Mouse (Mus musculus) forebrain, embryonic 14.5 days (tissue): ENCODE measurements around the gene Epha4. TPM values are rescaled to one million over a fixed set of nuclear protein-coding genes. Genes with fewer than 3 reads are reported as not detected.
A peak's percentile ranks its signal among the peaks of the same experiment; 100 is the strongest.

Source experiments
- ATAC-seq: fragments of 200-750 bp; cut with Nextera tagmentation; 2 replicates; pipeline ENCODE4 v1.8.0; 2017; ENCODE audit warnings: mild to moderate bottlenecking, moderate library complexity
- DNase-seq: peaks from one replicate; pipeline ENCODE4 v3.0.0-alpha.2; 2015; ENCODE audit warnings: low spot score
- H3K27ac ChIP-seq: fragments of 300-500 bp; sonication (generic); 2 replicates; pipeline ENCODE4 v1.5.1; 2014; ENCODE audit warnings: low read depth, mild to moderate bottlenecking, control low read depth, low read length, moderate library complexity
- H3K27me3 ChIP-seq: fragments of 300-500 bp; sonication (generic); replicated peaks from 2 replicates; pipeline ENCODE4 v1.6.1; 2014; ENCODE audit warnings: low read length, control low read depth, mixed read lengths; ENCODE audit not compliant: control insufficient read depth, insufficient read depth
- H3K36me3 ChIP-seq: fragments of 300-500 bp; sonication (generic); 2 replicates; pipeline ENCODE4 v1.6.1; 2014; ENCODE audit warnings: low read length, control low read depth; ENCODE audit not compliant: control insufficient read depth, insufficient read depth
- H3K4me1 ChIP-seq: fragments of 300-500 bp; sonication (generic); 2 replicates; pipeline ENCODE4 v1.6.1; 2014; ENCODE audit warnings: antibody characterized with exemption, low read length, control low read depth; ENCODE audit not compliant: control insufficient read depth, insufficient read depth
- H3K4me2 ChIP-seq: fragments of 300-500 bp; sonication (generic); 2 replicates; pipeline ENCODE4 v1.6.1; 2014; ENCODE audit warnings: mild to moderate bottlenecking, control low read depth, low read length
- H3K4me3 ChIP-seq: fragments of 300-500 bp; sonication (generic); 2 replicates; pipeline ENCODE4 v1.5.1; 2014; ENCODE audit warnings: low read depth, low read length, control low read depth
- H3K9ac ChIP-seq: fragments of 300-500 bp; sonication (generic); 2 replicates; pipeline ENCODE4 v1.6.1; 2014; ENCODE audit warnings: mild to moderate bottlenecking, low read length, control low read depth, moderate library complexity
- H3K9me3 ChIP-seq: fragments of 300-500 bp; sonication (generic); replicated peaks from 2 replicates; pipeline ENCODE4 v1.6.1; 2016; ENCODE audit warnings: low read length, control low read depth, mixed read lengths; ENCODE audit not compliant: control insufficient read depth
- WGBS: fragments of 180-500 bp; shearing (Covaris S2); extraction: QIAGEN DNeasy Blood & Tissue Kit; methylation state at CpG from one replicate; pipeline ENCODE4 v1.1.7; 2014; 5-methylcytosine and 5-hydroxymethylcytosine counted together
- polyA plus RNA-seq: library from polyadenylated mRNA; unstranded; fragments of >200 nt; fragmentation: Nextera tagmentation; extraction: Ambion mirVana; gene quantifications from 2 replicates; pipeline ENCODE4 v1.2.1, GENCODE M21; 2014

Epha4 gene
- polyA plus RNA-seq, 1 experiment from 2014 or later = 85.7 TPM

DNA sequence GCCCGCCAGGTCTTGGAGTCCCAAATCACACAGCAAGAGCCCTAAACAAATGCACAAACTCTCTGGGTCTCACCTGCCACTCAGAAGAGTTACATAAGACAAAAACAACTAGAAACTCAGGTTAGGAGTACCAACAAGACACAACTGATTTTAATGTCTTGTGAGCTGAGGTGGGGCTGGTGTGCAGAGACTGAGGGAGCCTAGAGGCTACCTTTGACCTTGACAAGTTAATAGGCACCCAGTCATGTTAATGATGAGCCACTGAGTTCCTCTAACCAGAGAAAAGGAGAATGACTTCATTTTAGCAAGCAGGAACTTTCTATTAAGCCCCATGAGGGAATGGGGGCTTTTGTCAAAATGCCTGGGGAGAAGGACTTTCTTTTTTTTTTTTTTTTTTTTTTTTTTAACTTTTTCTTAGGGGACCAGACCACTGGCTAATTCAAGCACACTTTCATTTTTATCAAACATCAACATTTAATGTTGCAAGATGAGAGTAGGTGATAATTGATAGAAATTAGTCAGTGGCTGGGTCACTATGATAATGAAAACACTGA is 67.8 kb downstream of the Epha4 start:
- ATAC-seq (no peak), DNase-seq (no peak)
- H3K27ac ChIP-seq = no peak overlapping the region
- no peak overlapping the region for H3K4me3 ChIP-seq
- no peaks in the 10 kb centered on the region for H3K9me3 ChIP-seq
- H3K36me3 ChIP-seq = peaks cover 21% of the 10 kb centered on the region
- peaks cover 29% of the 10 kb centered on the region for H3K4me1 ChIP-seq
- no peaks in the 10 kb centered on the region for H3K27me3 ChIP-seq
- 74% methylated on average over 1 of the region's 1 CpGs for WGBS
- no peak overlapping the region for H3K9ac ChIP-seq
- H3K4me2 ChIP-seq = no peak overlapping the region

GRCm38 (mm10) chr1:77446438-77446837 is 68.5 kb downstream of the Epha4 start:
- ATAC-seq (no peak), DNase-seq (no peak)
- H3K9me3 ChIP-seq = no peaks in the 10 kb centered on the region
- no peaks in the 10 kb centered on the region for H3K27me3 ChIP-seq
- no peak overlapping the region for H3K4me2 ChIP-seq
- peaks cover 36% of the 10 kb centered on the region for H3K4me1 ChIP-seq
- no peak overlapping the region for H3K4me3 ChIP-seq
- no peak overlapping the region for H3K9ac ChIP-seq
- H3K36me3 ChIP-seq = peaks cover 21% of the 10 kb centered on the region
- H3K27ac ChIP-seq = no peak overlapping the region
- 53% methylated on average over 12 of the region's 12 CpGs for WGBS

- Histone ChIP-seq H3K4me2 (no peak overlapping the region), H3K27me3 (no peaks in the 10 kb centered on the region), H3K36me3 (peaks cover 21% of the 10 kb centered on the region), H3K9me3 (no peaks in the 10 kb centered on the region), H3K9ac (peak overlapping the region; percentile 37; the same call in 1 of the 2 replicates), H3K27ac (peak overlapping the region; percentile 75), H3K4me1 (peaks cover 46% of the 10 kb centered on the region), H3K4me3 (no peak overlapping the region)
- peak; percentile 41 for DNase-seq
- WGBS = 68% methylated on average over 9 of the region's 9 CpGs
- ATAC-seq = no peak; the same call in 1 of the 2 replicates
Measured at GRCm38 (mm10) chr1:77444648-77445047, 70.2 kb downstream of the Epha4 start.

DNA sequence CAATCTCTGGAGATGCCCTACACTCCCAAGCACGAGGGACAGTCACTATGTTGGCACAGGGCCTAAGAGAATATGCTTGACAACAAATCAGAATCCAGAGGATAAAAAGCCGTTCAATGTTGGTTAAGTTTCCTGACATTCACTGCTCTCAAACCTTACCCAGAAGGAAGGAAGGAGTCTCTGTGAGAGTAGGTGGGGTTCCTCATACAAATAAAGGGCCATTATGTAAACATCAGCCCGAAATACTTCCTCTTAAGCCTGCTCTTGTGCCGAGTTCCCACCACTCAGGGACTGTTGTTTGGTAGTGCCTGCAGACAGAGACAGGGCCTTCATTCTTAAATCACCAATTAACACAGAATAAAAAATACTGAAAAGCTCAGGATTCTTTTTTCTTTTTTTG is 72.9 kb downstream of the Epha4 start:
- Histone ChIP-seq H3K9ac (no peak overlapping the region; the same call in 1 of the 2 replicates), H3K27me3 (no peaks in the 10 kb centered on the region), H3K36me3 (peaks cover 23% of the 10 kb centered on the region), H3K27ac (no peak overlapping the region), H3K4me1 (peaks cover 59% of the 10 kb centered on the region), H3K4me3 (no peak overlapping the region), H3K9me3 (no peaks in the 10 kb centered on the region), H3K4me2 (no peak overlapping the region)
- WGBS = 3% methylated on average over 4 of the region's 4 CpGs
- ATAC-seq (no peak), DNase-seq (no peak)

GRCm38 (mm10) chr1:77441401-77441800 is 73.5 kb downstream of the Epha4 start:
- Histone ChIP-seq H3K27me3 (no peaks in the 10 kb centered on the region), H3K9ac (no peak overlapping the region), H3K4me1 (peaks cover 59% of the 10 kb centered on the region), H3K4me2 (no peak overlapping the region), H3K36me3 (peaks cover 23% of the 10 kb centered on the region), H3K9me3 (no peaks in the 10 kb centered on the region), H3K4me3 (no peak overlapping the region), H3K27ac (no peak overlapping the region)
- ATAC-seq (no peak), DNase-seq (no peak)
- WGBS = 3% methylated on average over 4 of the region's 4 CpGs

DNA sequence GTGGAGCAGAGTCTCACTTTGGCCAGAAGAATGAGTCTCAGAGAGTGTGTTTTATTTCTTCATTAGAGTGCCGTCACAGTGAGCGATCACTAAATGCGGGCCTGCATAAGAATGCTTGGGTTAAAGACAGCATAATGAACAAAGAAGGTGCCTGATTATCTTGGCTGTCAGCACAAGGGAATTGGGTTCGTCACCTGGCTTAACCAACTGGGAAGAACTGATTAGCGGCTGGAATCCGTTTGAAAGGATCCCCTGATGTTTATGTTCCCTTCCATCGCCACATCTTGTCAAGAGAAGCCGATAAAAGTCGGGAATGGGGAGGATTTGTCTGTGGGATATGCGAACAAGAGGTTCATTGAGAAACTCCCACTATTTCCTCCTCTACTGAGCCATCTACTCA is 74.4 kb downstream of the Epha4 start:
- ATAC-seq (no peak), DNase-seq (no peak)
- Histone ChIP-seq H3K27me3 (no peaks in the 10 kb centered on the region), H3K36me3 (peaks cover 23% of the 10 kb centered on the region), H3K9ac (no peak overlapping the region), H3K4me2 (no peak overlapping the region), H3K4me3 (no peak overlapping the region), H3K27ac (no peak overlapping the region), H3K9me3 (no peaks in the 10 kb centered on the region), H3K4me1 (peaks cover 55% of the 10 kb centered on the region)
- WGBS = 5% methylated on average over 10 of the region's 10 CpGs

DNA sequence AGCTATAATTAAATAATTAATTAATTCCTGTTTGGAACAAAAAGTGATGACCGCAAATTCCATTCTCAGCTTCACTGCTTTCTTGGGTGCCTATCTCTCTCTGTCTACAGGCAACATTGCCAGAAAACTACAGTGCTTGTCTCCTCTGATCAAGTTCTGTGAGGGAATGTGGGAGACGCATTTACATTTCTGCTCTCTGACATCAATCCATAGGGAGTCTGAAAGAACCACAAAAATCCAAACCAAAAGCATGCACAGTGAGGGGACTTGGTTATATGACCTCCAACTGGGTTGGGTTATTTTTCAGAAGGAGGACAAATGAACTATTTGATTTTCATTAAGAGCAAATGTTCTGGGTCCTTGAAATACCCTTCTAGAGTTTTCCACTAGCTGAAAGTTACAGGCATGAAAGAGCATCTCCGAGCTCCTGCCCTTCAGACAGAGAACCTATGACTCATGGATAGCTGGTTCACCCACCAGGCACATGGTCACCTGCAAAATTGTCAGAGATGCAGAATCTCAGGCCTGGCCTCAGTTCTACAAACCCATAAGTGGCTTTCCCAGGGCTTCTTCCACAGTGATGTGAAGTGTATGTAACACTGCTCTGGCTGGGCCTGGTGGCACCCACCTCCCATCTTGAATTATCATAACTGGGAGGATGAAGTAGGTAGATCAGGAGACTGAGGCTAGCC is 75.4 kb downstream of the Epha4 start:
- WGBS = 93% methylated on average over 3 of the region's 3 CpGs
- peaks cover 45% of the 10 kb centered on the region for H3K4me1 ChIP-seq

GRCm38 (mm10) chr1:77438639-77439038 is 76.2 kb downstream of the Epha4 start:
- no peaks in the 10 kb centered on the region for H3K27me3 ChIP-seq
- DNase-seq (no peak), ATAC-seq (no peak)
- 79% methylated on average over 4 of the region's 4 CpGs for WGBS
- peaks cover 40% of the 10 kb centered on the region for H3K4me1 ChIP-seq
- H3K4me2 ChIP-seq = no peak overlapping the region
- no peak overlapping the region for H3K4me3 ChIP-seq
- H3K9ac ChIP-seq = no peak overlapping the region
- H3K36me3 ChIP-seq = peaks cover 11% of the 10 kb centered on the region; the same call in 1 of the 2 replicates
- H3K27ac ChIP-seq = no peak overlapping the region
- no peaks in the 10 kb centered on the region for H3K9me3 ChIP-seq

More for the DNA sequence above, 75.4 kb downstream of the Epha4 start:
- Histone ChIP-seq H3K27ac (no peak overlapping the region), H3K4me3 (no peak overlapping the region), H3K27me3 (no peaks in the 10 kb centered on the region), H3K9ac (no peak overlapping the region), H3K9me3 (no peaks in the 10 kb centered on the region), H3K4me2 (no peak overlapping the region), H3K36me3 (peaks cover 17% of the 10 kb centered on the region)
- DNase-seq (no peak), ATAC-seq (no peak)

- no peak overlapping the region for H3K4me3 ChIP-seq
- H3K4me2 ChIP-seq = no peak overlapping the region
- WGBS = 68% methylated on average over 10 of the region's 10 CpGs
- DNase-seq (peak; percentile 47), ATAC-seq (no peak)
- peaks cover 40% of the 10 kb centered on the region for H3K4me1 ChIP-seq
- H3K27me3 ChIP-seq = no peaks in the 10 kb centered on the region
- H3K36me3 ChIP-seq = peaks cover 6% of the 10 kb centered on the region; the same call in 1 of the 2 replicates
- H3K9me3 ChIP-seq = no peaks in the 10 kb centered on the region
- H3K9ac ChIP-seq = no peak overlapping the region
- no peak overlapping the region for H3K27ac ChIP-seq
Measured at GRCm38 (mm10) chr1:77437881-77438610, 76.8 kb downstream of the Epha4 start.
